Comparison of ENCODE assay signal across 10 mouse cellular contexts in genomic region chr8:61499035-61499434, GRCm38 (mm10). TPM values are rescaled to one million over a fixed set of nuclear protein-coding genes. Genes with fewer than 3 reads are reported as not detected.
DNase-seq lines count a peak whose midpoint lies in the region; ATAC-seq and TF ChIP-seq lines count a peak whose summit lies in the region.
"Had no signal": no experiment of that assay in that cellular context is flagged by ENCODE, and none has a peak within 500 bp of the region (broad histone marks: within the 10 kb centered on the region; RNA-seq: fewer than 3 reads in every experiment).

No protein-coding gene starts in this region.

- H3K79me2 ChIP-seq in MEL (ENCODE audit: control insufficient read depth, insufficient read depth, low read length, poor library complexity), result no peaks in the 10 kb centered on the region

- H3K27ac ChIP-seq in hindbrain, embryonic 11.5 days (ENCODE audit: low read depth, low read length), result no peak overlapping the region
- no peak overlapping the region for H3K27ac ChIP-seq in hindbrain, embryonic 12.5 days
- no peak overlapping the region for H3K27ac ChIP-seq in MEL (ENCODE audit: control insufficient read depth, low read depth, low read length)
- no peak overlapping the region for H3K27ac ChIP-seq in forebrain, embryonic 15.5 days (replicated peaks)
- H3K27ac ChIP-seq: macrophage had no signal

- H3K9ac ChIP-seq in hindbrain, embryonic 11.5 days (ENCODE audit: low read depth, low read length), result no peak overlapping the region
- H3K9ac ChIP-seq in hindbrain, embryonic 12.5 days, result no peak overlapping the region
- no peak overlapping the region for H3K9ac ChIP-seq in MEL (ENCODE audit: control insufficient read depth, low read depth, low read length, poor library complexity, severe bottlenecking)
- H3K9ac ChIP-seq in forebrain, embryonic 15.5 days (replicated peaks), result no peak overlapping the region

- peak; percentile 41 for DNase-seq in hindbrain, embryonic 11.5 days (ENCODE audit: low spot score)
- DNase-seq in MEL (ENCODE audit: low read depth, low spot score), result no peak
- DNase-seq in lung, postnatal 14 days, result peak; percentile 28
- no peak for DNase-seq in spleen, adult 12 weeks (ENCODE audit: low spot score)
- DNase-seq in urinary bladder, postnatal 36 days (ENCODE audit: low spot score in 2 of 2), result no peak
- DNase-seq in adrenal gland, postnatal 10 days, result no peak

- H3K4me1 ChIP-seq in hindbrain, embryonic 11.5 days (replicated peaks; ENCODE audit: control insufficient read depth, insufficient read depth, low read length), result no peaks in the 10 kb centered on the region
- no peaks in the 10 kb centered on the region for H3K4me1 ChIP-seq in hindbrain, embryonic 12.5 days
- no peaks in the 10 kb centered on the region for H3K4me1 ChIP-seq in MEL (ENCODE audit: control insufficient read depth in 1 of 2, insufficient read depth in 2 of 2, low read length in 2 of 2)
- no peaks in the 10 kb centered on the region for H3K4me1 ChIP-seq in forebrain, embryonic 15.5 days

- H3K36me3 ChIP-seq in hindbrain, embryonic 11.5 days (ENCODE audit: control insufficient read depth, insufficient read depth, low read length), result no peaks in the 10 kb centered on the region
- peaks cover 13% of the 10 kb centered on the region; the same call in 1 of the 2 replicates for H3K36me3 ChIP-seq in hindbrain, embryonic 12.5 days
- no peaks in the 10 kb centered on the region for H3K36me3 ChIP-seq in MEL (ENCODE audit: control insufficient read depth in 1 of 2, insufficient read depth in 2 of 2, low read length in 2 of 2)
- peaks cover 12% of the 10 kb centered on the region; the same call in 1 of the 2 replicates for H3K36me3 ChIP-seq in forebrain, embryonic 15.5 days

- H3K4me2 ChIP-seq in hindbrain, embryonic 11.5 days (replicated peaks; ENCODE audit: low read depth, low read length), result no peak overlapping the region
- H3K4me2 ChIP-seq in hindbrain, embryonic 12.5 days (replicated peaks), result no peak overlapping the region
- no peak overlapping the region for H3K4me2 ChIP-seq in forebrain, embryonic 15.5 days (replicated peaks)

- WGBS in hindbrain, embryonic 11.5 days, result 73% methylated on average over 4 of the region's 4 CpGs
- WGBS in hindbrain, embryonic 12.5 days, result 65% methylated on average over 4 of the region's 4 CpGs
- WGBS in forebrain, embryonic 15.5 days, result 52% methylated on average over 4 of the region's 4 CpGs

- peak; percentile 49 for TF ChIP-seq RAD21 in MEL (IDR thresholded peaks at IDR 0.05; ENCODE audit: low read depth, low read length)

- H3K4me3 ChIP-seq in hindbrain, embryonic 11.5 days (ENCODE audit: low read depth, low read length), result no peak overlapping the region
- H3K4me3 ChIP-seq in hindbrain, embryonic 12.5 days, result no peak overlapping the region
- no peak overlapping the region for H3K4me3 ChIP-seq in MEL (ENCODE audit: control insufficient read depth in 1 of 2, insufficient read depth in 1 of 2, low read depth in 2 of 2, low read length in 2 of 2)
- no peak overlapping the region for H3K4me3 ChIP-seq in forebrain, embryonic 15.5 days
- H3K4me3 ChIP-seq: erythroblast, embryonic 14.5 days had no signal

- H3K27me3 ChIP-seq in hindbrain, embryonic 11.5 days (ENCODE audit: control insufficient read depth, insufficient read depth, low read length), result no peaks in the 10 kb centered on the region
- H3K27me3 ChIP-seq in hindbrain, embryonic 12.5 days, result no peaks in the 10 kb centered on the region
- no peaks in the 10 kb centered on the region for H3K27me3 ChIP-seq in MEL (ENCODE audit: control insufficient read depth in 1 of 2, insufficient read depth in 2 of 2, low read length in 2 of 2)
- no peaks in the 10 kb centered on the region for H3K27me3 ChIP-seq in forebrain, embryonic 15.5 days

- no peak; the same call in 1 of the 2 replicates for ATAC-seq in hindbrain, embryonic 11.5 days (ENCODE audit: low FRiP score)
- no peak for ATAC-seq in hindbrain, embryonic 12.5 days (ENCODE audit: low FRiP score)
- 0 out of 2 replicates have a peak, but pooled peaks have one; percentile 19 for ATAC-seq in forebrain, embryonic 15.5 days (replicated peaks)

- TF ChIP-seq CTCF in MEL (IDR thresholded peaks at IDR 0.05 in 2 of 3, conservative IDR thresholded peaks at IDR 0.05 in 1 of 3; ENCODE audit: control insufficient read depth in 1 of 3, insufficient read depth in 1 of 3, low read depth in 2 of 3, low read length in 3 of 3, poor library complexity in 1 of 3, severe bottlenecking in 1 of 3), result peak in 2 of 3 experiments; percentile 7 to 39; a peak in 3 of 6 replicates

- TF ChIP-seq EP300 in MEL (IDR thresholded peaks at IDR 0.05; ENCODE audit: low read depth in 1 of 2, low read length in 2 of 2), result no peak

- no peaks in the 10 kb centered on the region for H3K9me3 ChIP-seq in hindbrain, embryonic 11.5 days (ENCODE audit: control insufficient read depth, low read length)
- no peaks in the 10 kb centered on the region for H3K9me3 ChIP-seq in hindbrain, embryonic 12.5 days (replicated peaks)
- no peaks in the 10 kb centered on the region for H3K9me3 ChIP-seq in MEL (replicated peaks; ENCODE audit: insufficient read depth, low read length)
- no peaks in the 10 kb centered on the region for H3K9me3 ChIP-seq in forebrain, embryonic 15.5 days

- no peak for TF ChIP-seq POLR2A in MEL (IDR thresholded peaks at IDR 0.05; ENCODE audit: control insufficient read depth in 1 of 2, insufficient read depth in 1 of 2, low read depth in 1 of 2, low read length in 2 of 2, poor library complexity in 1 of 2)

TF ChIP-seq in MEL, 35 proteins besides CTCF, POLR2A, EP300 and RAD21:
- TF ChIP-seq JUND (IDR thresholded peaks at IDR 0.05; ENCODE audit: low read depth, low read length) (no peak), MAX (IDR thresholded peaks at IDR 0.05; ENCODE audit: low read length) (no peak), GABPA (IDR thresholded peaks at IDR 0.05; ENCODE audit: low read depth, low read length) (no peak), RCOR1 (IDR thresholded peaks at IDR 0.05; ENCODE audit: low read depth, low read length) (no peak), MXI1 (IDR thresholded peaks at IDR 0.05; ENCODE audit: low read depth, low read length) (no peak), MYB (IDR thresholded peaks at IDR 0.05; ENCODE audit: low read depth, low read length) (no peak), TCF12 (IDR thresholded peaks at IDR 0.05; ENCODE audit: low read depth, low read length) (no peak), SMC3 (IDR thresholded peaks at IDR 0.05; ENCODE audit: low read depth, low read length) (peak; percentile 36), ETS1 (IDR thresholded peaks at IDR 0.05; ENCODE audit: low read depth, low read length) (no peak), POLR2AphosphoS2 (IDR thresholded peaks at IDR 0.05; ENCODE audit: low read length) (no peak), UBTF (IDR thresholded peaks at IDR 0.05; ENCODE audit: borderline replicate concordance, insufficient read depth, low read depth, low read length) (no peak), TAL1 (IDR thresholded peaks at IDR 0.05; ENCODE audit: low read length) (no peak), CHD2 (IDR thresholded peaks at IDR 0.05; ENCODE audit: low read length) (no peak), ZC3H11A (IDR thresholded peaks at IDR 0.05; ENCODE audit: low read depth, low read length) (peak; percentile 10; the same call in 1 of the 2 replicates)
TF ChIP-seq in MEL: peak in this region for 2.

RNA-seq across cellular contexts. Expression of gene Cbr4, which starts 11.5 kb away (rescaled TPM):
- polyA plus RNA-seq in hindbrain, embryonic 11.5 days (2014; fragmentation: Nextera tagmentation; extraction: Ambion mirVana), result 29.8 and 31.8 TPM in 2 replicates
- 23.5 and 27.7 TPM in 2 replicates for polyA plus RNA-seq in hindbrain, embryonic 12.5 days (2016; fragmentation: Nextera tagmentation; extraction: Ambion mirVana)
- total RNA-seq in MEL (2012; rRNA removed), result 15.4 and 19.7 TPM in 2 replicates
- polyA plus RNA-seq in MEL (2012; ENCODE audit: insufficient read depth in 1 of 2, insufficient read length in 2 of 2, low read depth in 1 of 2, low replicate concordance in 2 of 2, missing spikeins in 1 of 2), result 10 to 100 TPM in 1 of 2 experiments, not detected in 1; 15.8 TPM
- 19.2 and 23.8 TPM in 2 replicates for polyA plus RNA-seq in forebrain, embryonic 15.5 days (2015; fragmentation: Nextera tagmentation; extraction: Ambion mirVana)
- 10 to 100 TPM; 88.9 to 98.2 TPM for total RNA-seq in adrenal gland, postnatal 10 days (2021)

Comparison
In these comparisons a context has a peak if more than half of its experiments do, and no peak if none do; other contexts are left out.
1. DNase-seq: peak in hindbrain, embryonic 11.5 days (single experiment) and lung, postnatal 14 days (single experiment); none in MEL (single experiment), spleen, adult 12 weeks (single experiment), urinary bladder, postnatal 36 days (0 of 2) and adrenal gland, postnatal 10 days (single experiment).